Mouse (Mus musculus): ENCODE results near the gene Gtf2a1. TPM values are rescaled to one million over a fixed set of nuclear protein-coding genes. Genes with fewer than 3 reads are reported as not detected.

The Gtf2a1 gene
- polyA plus RNA-seq, 1 experiment from 2014 or later: 26.9 TPM

DNA sequence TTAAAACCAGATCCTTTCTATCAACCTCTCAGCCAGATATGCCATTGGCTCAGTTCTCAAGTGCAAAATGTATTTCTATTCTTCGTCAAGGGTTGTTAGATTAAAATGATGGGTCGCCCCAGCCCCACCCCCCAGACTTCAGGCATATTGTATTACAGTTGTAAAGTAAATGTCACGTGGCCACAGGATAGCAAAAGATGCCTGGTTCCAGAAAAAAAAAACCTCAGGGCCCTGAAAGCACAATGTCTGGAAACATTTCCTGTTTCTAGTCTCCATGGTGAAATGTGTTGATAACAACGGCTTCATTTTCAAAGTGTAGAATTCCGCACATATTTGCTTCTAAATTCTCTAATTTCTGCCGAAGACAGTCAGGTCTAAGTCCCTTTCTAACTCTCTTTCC, 14.3 kb upstream of the Gtf2a1 start:
- 15% methylated on average over 6 of the region's 6 CpGs for WGBS
- no peak overlapping the region for H3K27ac ChIP-seq (replicated peaks; ENCODE audit: low read depth, low read length)
- DNase-seq (ENCODE audit: low spot score) (peak; percentile 69), ATAC-seq (ENCODE audit: low read depth) (no peak; the same call in 1 of the 2 replicates)
- H3K4me3 ChIP-seq (ENCODE audit: low read depth, low read length): no peak overlapping the region
- H3K27me3 ChIP-seq (replicated peaks; ENCODE audit: control insufficient read depth, insufficient read depth, low read length): no peaks in the 10 kb centered on the region
- H3K36me3 ChIP-seq (ENCODE audit: control insufficient read depth, insufficient read depth, low read length): no peaks in the 10 kb centered on the region
- H3K9me3 ChIP-seq (ENCODE audit: control insufficient read depth, low read length): no peaks in the 10 kb centered on the region
- no peak overlapping the region for H3K4me2 ChIP-seq (ENCODE audit: low read depth, low read length)
- no peaks in the 10 kb centered on the region for H3K4me1 ChIP-seq (ENCODE audit: control insufficient read depth, insufficient read depth, low read length)
- H3K9ac ChIP-seq (ENCODE audit: low read depth, low read length): no peak overlapping the region

DNA sequence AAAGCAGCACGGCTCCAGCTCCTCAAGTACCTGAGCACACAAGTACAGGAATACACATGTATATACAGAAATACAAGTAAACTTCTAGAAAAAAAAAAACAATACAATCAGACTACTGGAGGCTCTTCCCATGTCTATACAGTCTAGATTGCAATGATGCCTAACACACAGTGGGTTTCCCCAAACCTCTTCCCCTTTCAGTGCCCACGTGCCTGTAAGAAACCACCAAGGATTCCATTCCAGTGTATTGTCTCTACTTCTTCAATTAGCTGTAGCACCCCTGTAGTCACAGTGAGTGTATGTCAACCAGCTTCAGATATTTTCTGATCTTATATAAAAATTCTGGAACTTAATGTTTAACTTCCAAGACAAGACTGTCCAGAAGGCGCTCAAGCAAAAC, 1.8 kb upstream of the Gtf2a1 start:
- H3K4me1 ChIP-seq (ENCODE audit: control insufficient read depth, insufficient read depth, low read length): peaks cover 9% of the 10 kb centered on the region; the same call in 1 of the 2 replicates
- ATAC-seq (ENCODE audit: low read depth) (no peak), DNase-seq (ENCODE audit: low spot score) (no peak)
- no peaks in the 10 kb centered on the region for H3K27me3 ChIP-seq (replicated peaks; ENCODE audit: control insufficient read depth, insufficient read depth, low read length)
- no peaks in the 10 kb centered on the region for H3K9me3 ChIP-seq (ENCODE audit: control insufficient read depth, low read length)
- H3K4me2 ChIP-seq (ENCODE audit: low read depth, low read length): no peak overlapping the region
- no peak overlapping the region for H3K27ac ChIP-seq (replicated peaks; ENCODE audit: low read depth, low read length)
- H3K9ac ChIP-seq (ENCODE audit: low read depth, low read length): no peak overlapping the region
- WGBS: over 99% methylated on average over 3 of the region's 3 CpGs
- H3K36me3 ChIP-seq (ENCODE audit: control insufficient read depth, insufficient read depth, low read length): no peaks in the 10 kb centered on the region
- no peak overlapping the region for H3K4me3 ChIP-seq (ENCODE audit: low read depth, low read length)

DNA sequence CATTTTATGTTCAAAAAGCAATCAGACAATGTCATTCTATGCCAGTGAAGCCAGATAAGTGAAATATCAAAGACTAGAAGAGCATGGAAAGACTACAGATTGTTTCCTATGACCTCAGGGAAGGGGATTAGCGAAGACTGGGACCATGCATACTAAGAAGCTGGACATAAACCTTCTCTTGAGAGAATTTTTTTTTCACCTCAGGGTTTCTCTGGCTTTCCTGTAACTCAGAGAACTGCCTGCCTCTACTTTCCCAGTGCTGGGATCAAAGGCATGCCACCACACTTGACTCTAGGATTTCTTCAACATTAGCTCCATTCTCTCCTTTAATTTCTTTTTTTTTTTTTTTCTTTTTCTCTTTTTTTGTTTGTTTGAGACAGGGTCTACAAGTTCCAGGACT, 904 bp upstream of the Gtf2a1 start:
- Histone ChIP-seq H3K4me1 (ENCODE audit: control insufficient read depth, insufficient read depth, low read length) (peaks cover 12% of the 10 kb centered on the region; the same call in 1 of the 2 replicates), H3K4me2 (ENCODE audit: low read depth, low read length) (peak overlapping the region; percentile 72), H3K9me3 (ENCODE audit: control insufficient read depth, low read length) (no peaks in the 10 kb centered on the region), H3K36me3 (ENCODE audit: control insufficient read depth, insufficient read depth, low read length) (no peaks in the 10 kb centered on the region), H3K4me3 (ENCODE audit: low read depth, low read length) (peak overlapping the region; percentile 89; the same call in 1 of the 2 replicates), H3K27me3 (replicated peaks; ENCODE audit: control insufficient read depth, insufficient read depth, low read length) (no peaks in the 10 kb centered on the region), H3K9ac (ENCODE audit: low read depth, low read length) (peak overlapping the region; percentile 100; the same call in 1 of the 2 replicates), H3K27ac (replicated peaks; ENCODE audit: low read depth, low read length) (no peak overlapping the region; the same call in 1 of the 2 replicates)
- DNase-seq (ENCODE audit: low spot score) (no peak), ATAC-seq (ENCODE audit: low read depth) (no peak)
- 81% methylated on average over 1 of the region's 1 CpGs for WGBS

DNA sequence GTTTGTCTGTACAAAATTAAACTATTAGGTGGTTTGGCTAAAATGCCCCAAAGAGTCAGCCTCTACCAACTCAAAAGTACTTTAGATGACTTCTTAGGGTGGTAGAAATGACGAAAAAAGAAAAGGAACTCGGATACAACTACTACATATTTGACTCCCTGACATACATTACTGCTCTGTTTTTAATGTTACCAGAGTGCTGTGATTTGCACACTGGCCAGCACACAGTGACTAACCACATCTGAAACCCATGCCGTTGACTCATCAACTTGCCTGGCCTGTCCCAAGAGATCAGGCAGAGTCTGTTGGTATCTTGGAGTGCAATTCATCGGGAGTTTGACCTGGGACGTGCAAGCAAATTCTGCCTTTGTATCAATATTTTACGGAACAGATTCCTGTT, 429 bp upstream of the Gtf2a1 start:
- H3K36me3 ChIP-seq (ENCODE audit: control insufficient read depth, insufficient read depth, low read length): peaks cover 3% of the 10 kb centered on the region
- 23% methylated on average over 6 of the region's 6 CpGs for WGBS
- peak; percentile 49 for DNase-seq (ENCODE audit: low spot score)
- no peak for ATAC-seq (ENCODE audit: low read depth)
- peak overlapping the region; percentile 100 for H3K27ac ChIP-seq (replicated peaks; ENCODE audit: low read depth, low read length)
- H3K4me3 ChIP-seq (ENCODE audit: low read depth, low read length): peak overlapping the region; percentile 89
- H3K9me3 ChIP-seq (ENCODE audit: control insufficient read depth, low read length): no peaks in the 10 kb centered on the region
- peak overlapping the region; percentile 100 for H3K9ac ChIP-seq (ENCODE audit: low read depth, low read length)
- no peaks in the 10 kb centered on the region for H3K27me3 ChIP-seq (replicated peaks; ENCODE audit: control insufficient read depth, insufficient read depth, low read length)
- peaks cover 12% of the 10 kb centered on the region; the same call in 1 of the 2 replicates for H3K4me1 ChIP-seq (ENCODE audit: control insufficient read depth, insufficient read depth, low read length)
- peak overlapping the region; percentile 72 for H3K4me2 ChIP-seq (ENCODE audit: low read depth, low read length)

GRCm38 (mm10) chr12:91589542-91589846, 793 bp downstream of the Gtf2a1 start:
- Histone ChIP-seq H3K27ac (replicated peaks; ENCODE audit: low read depth, low read length) (peak overlapping the region; percentile 100), H3K4me1 (ENCODE audit: control insufficient read depth, insufficient read depth, low read length) (peaks cover 12% of the 10 kb centered on the region; the same call in 1 of the 2 replicates), H3K4me2 (ENCODE audit: low read depth, low read length) (peak overlapping the region; percentile 54), H3K36me3 (ENCODE audit: control insufficient read depth, insufficient read depth, low read length) (peaks cover 13% of the 10 kb centered on the region), H3K9me3 (ENCODE audit: control insufficient read depth, low read length) (no peaks in the 10 kb centered on the region), H3K4me3 (ENCODE audit: low read depth, low read length) (peak overlapping the region; percentile 89), H3K9ac (ENCODE audit: low read depth, low read length) (peak overlapping the region; percentile 100), H3K27me3 (replicated peaks; ENCODE audit: control insufficient read depth, insufficient read depth, low read length) (no peaks in the 10 kb centered on the region)
- WGBS: under 1% methylated on average over 10 of the region's 11 CpGs
- no peak for DNase-seq (ENCODE audit: low spot score)
- ATAC-seq (ENCODE audit: low read depth): no peak

DNA sequence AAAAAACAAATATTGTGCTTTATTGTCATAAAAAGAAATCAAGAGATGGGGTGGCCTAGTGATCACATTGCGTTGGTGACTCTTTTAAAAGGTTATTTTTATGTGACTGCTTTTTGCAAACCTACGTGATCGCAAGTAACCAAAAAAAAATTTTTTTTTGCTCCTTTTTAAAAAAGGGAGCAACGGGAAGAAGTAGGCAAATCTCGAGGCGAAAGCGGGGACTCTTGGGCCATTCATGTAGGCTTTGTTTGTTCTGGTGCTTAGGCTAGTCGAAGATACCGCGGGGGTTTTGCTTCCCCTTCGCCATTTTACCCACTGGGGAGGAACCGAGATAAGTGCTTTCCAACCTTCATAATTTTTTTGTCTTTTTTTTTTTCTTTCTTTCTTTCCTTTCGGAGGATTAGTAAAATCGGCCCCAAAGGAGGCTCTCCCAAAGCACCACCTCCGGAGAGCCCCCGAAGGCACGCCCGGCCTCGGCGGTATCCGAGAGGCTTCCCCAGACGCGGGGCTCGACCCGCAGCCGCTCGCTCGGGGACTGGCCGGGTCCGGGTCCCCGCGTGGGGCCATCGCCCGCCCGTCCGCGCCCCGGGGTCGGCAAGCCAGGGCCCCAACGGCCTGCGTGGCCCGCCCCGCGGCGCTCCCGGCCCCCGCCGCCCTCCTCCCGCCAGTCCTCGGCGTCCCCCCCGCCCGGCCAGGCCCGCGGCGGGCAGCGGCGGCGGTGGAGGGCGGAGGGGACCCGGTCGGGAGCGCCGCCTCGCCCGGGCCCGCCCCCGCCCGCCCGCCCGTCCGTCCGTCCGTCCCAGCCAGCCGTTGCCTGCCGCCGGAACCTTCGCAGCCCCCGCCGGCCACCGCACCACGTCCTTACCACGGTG, 1.4 kb downstream of the Gtf2a1 start:
- Histone ChIP-seq H3K4me2 (ENCODE audit: low read depth, low read length) (peak overlapping the region; percentile 54), H3K36me3 (ENCODE audit: control insufficient read depth, insufficient read depth, low read length) (peaks cover 19% of the 10 kb centered on the region), H3K27ac (replicated peaks; ENCODE audit: low read depth, low read length) (peak overlapping the region; percentile 100), H3K4me1 (ENCODE audit: control insufficient read depth, insufficient read depth, low read length) (peaks cover 12% of the 10 kb centered on the region; the same call in 1 of the 2 replicates), H3K27me3 (replicated peaks; ENCODE audit: control insufficient read depth, insufficient read depth, low read length) (no peaks in the 10 kb centered on the region), H3K4me3 (ENCODE audit: low read depth, low read length) (peak overlapping the region; percentile 89), H3K9me3 (ENCODE audit: control insufficient read depth, low read length) (no peaks in the 10 kb centered on the region), H3K9ac (ENCODE audit: low read depth, low read length) (peak overlapping the region; percentile 100)
- WGBS: under 1% methylated on average over 60 of the region's 83 CpGs
- DNase-seq (ENCODE audit: low spot score): peak; percentile 67
- ATAC-seq (ENCODE audit: low read depth): no peak

- peak; percentile 93 for ATAC-seq (ENCODE audit: low read depth)
- peak; percentile 99 for DNase-seq (ENCODE audit: low spot score)
- Histone ChIP-seq H3K4me2 (ENCODE audit: low read depth, low read length) (peak overlapping the region; percentile 54), H3K27ac (replicated peaks; ENCODE audit: low read depth, low read length) (peak overlapping the region; percentile 100), H3K9me3 (ENCODE audit: control insufficient read depth, low read length) (no peaks in the 10 kb centered on the region), H3K9ac (ENCODE audit: low read depth, low read length) (peak overlapping the region; percentile 100), H3K4me3 (ENCODE audit: low read depth, low read length) (peak overlapping the region; percentile 89), H3K4me1 (ENCODE audit: control insufficient read depth, insufficient read depth, low read length) (peaks cover 12% of the 10 kb centered on the region; the same call in 1 of the 2 replicates), H3K36me3 (ENCODE audit: control insufficient read depth, insufficient read depth, low read length) (peaks cover 26% of the 10 kb centered on the region), H3K27me3 (replicated peaks; ENCODE audit: control insufficient read depth, insufficient read depth, low read length) (no peaks in the 10 kb centered on the region)
- WGBS: under 1% methylated on average over 32 of the region's 32 CpGs
Observed at GRCm38 (mm10) chr12:91588176-91588669, 2.1 kb downstream of the Gtf2a1 start.

GRCm38 (mm10) chr12:91587491-91588033, 2.7 kb downstream of the Gtf2a1 start:
- peak overlapping the region; percentile 54 for H3K4me2 ChIP-seq (ENCODE audit: low read depth, low read length)
- H3K36me3 ChIP-seq (ENCODE audit: control insufficient read depth, insufficient read depth, low read length): peaks cover 32% of the 10 kb centered on the region
- peak overlapping the region; percentile 100 for H3K9ac ChIP-seq (ENCODE audit: low read depth, low read length)
- H3K27me3 ChIP-seq (replicated peaks; ENCODE audit: control insufficient read depth, insufficient read depth, low read length): no peaks in the 10 kb centered on the region
- peaks cover 12% of the 10 kb centered on the region; the same call in 1 of the 2 replicates for H3K4me1 ChIP-seq (ENCODE audit: control insufficient read depth, insufficient read depth, low read length)
- DNase-seq (ENCODE audit: low spot score) (peak; percentile 23), ATAC-seq (ENCODE audit: low read depth) (no peak)
- peak overlapping the region; percentile 89 for H3K4me3 ChIP-seq (ENCODE audit: low read depth, low read length)
- WGBS: 19% methylated on average over 5 of the region's 5 CpGs
- H3K27ac ChIP-seq (replicated peaks; ENCODE audit: low read depth, low read length): peak overlapping the region; percentile 100
- no peaks in the 10 kb centered on the region for H3K9me3 ChIP-seq (ENCODE audit: control insufficient read depth, low read length)
